Mouse (Mus musculus) embryonic facial prominence, embryonic 11.5 days (tissue): Measurements from ENCODE around the gene Gja5. TPM values are rescaled to one million over a fixed set of nuclear protein-coding genes. Genes with fewer than 3 reads are reported as not detected.

Experiments
- ATAC-seq: fragments of 200-750 bp; cut with Nextera tagmentation; replicated peaks from 2 replicates; pipeline ENCODE4 v1.8.0; 2017; ENCODE audit warnings: low read depth; ENCODE audit not compliant: insufficient number of reproducible peaks, low FRiP score, low TSS enrichment
- DNase-seq: peaks from one replicate; pipeline ENCODE4 v3.0.0-alpha.2; 2015; ENCODE audit warnings: low spot score
- H3K27ac ChIP-seq: fragments of 300-500 bp; sonication (generic); replicated peaks from 2 replicates; pipeline ENCODE4 v1.5.1; 2014; ENCODE audit warnings: mild to moderate bottlenecking, low read depth, low read length, control low read depth
- H3K27me3 ChIP-seq: fragments of 300-500 bp; sonication (generic); 2 replicates; pipeline ENCODE4 v1.6.1; 2014; ENCODE audit warnings: mild to moderate bottlenecking, low read length, moderate library complexity, mixed read lengths; ENCODE audit not compliant: control insufficient read depth, insufficient read depth
- H3K36me3 ChIP-seq: fragments of 300-500 bp; sonication (generic); replicated peaks from 2 replicates; pipeline ENCODE4 v1.6.1; 2014; ENCODE audit warnings: low read depth, mild to moderate bottlenecking, low read length, moderate library complexity, mixed read lengths; ENCODE audit not compliant: control insufficient read depth, insufficient read depth
- H3K4me1 ChIP-seq: fragments of 300-500 bp; sonication (generic); 2 replicates; pipeline ENCODE4 v1.6.1; 2014; ENCODE audit warnings: low read length, mixed read lengths; ENCODE audit not compliant: control insufficient read depth, insufficient read depth
- H3K4me2 ChIP-seq: fragments of 300-500 bp; sonication (generic); 2 replicates; pipeline ENCODE4 v1.6.1; 2014; ENCODE audit warnings: low read depth, mild to moderate bottlenecking, control low read depth, low read length, moderate library complexity
- H3K4me3 ChIP-seq: fragments of 300-500 bp; sonication (generic); 2 replicates; pipeline ENCODE4 v1.5.1; 2014; ENCODE audit warnings: low read depth, low read length, control low read depth
- H3K9ac ChIP-seq: fragments of 300-500 bp; sonication (generic); replicated peaks from 2 replicates; pipeline ENCODE4 v1.6.1; 2014; ENCODE audit warnings: mild to moderate bottlenecking, control low read depth, low read length
- H3K9me3 ChIP-seq: fragments of 300-500 bp; sonication (generic); replicated peaks from 2 replicates; pipeline ENCODE4 v1.6.1; 2016; ENCODE audit warnings: mild to moderate bottlenecking, low read length, inconsistent platforms, mixed read lengths; ENCODE audit not compliant: control insufficient read depth
- WGBS: fragments of 180-500 bp; shearing (Covaris S2); extraction: QIAGEN DNeasy Blood & Tissue Kit; methylation state at CpG from one replicate; pipeline ENCODE4 v1.1.7; 2014; 5-methylcytosine and 5-hydroxymethylcytosine counted together
- polyA plus RNA-seq: library from polyadenylated mRNA; unstranded; fragments of >200 nt; fragmentation: Nextera tagmentation; extraction: Ambion mirVana; gene quantifications from 2 replicates; pipeline ENCODE4 v1.2.1, GENCODE M21; 2014

Gene Gja5
- polyA plus RNA-seq, 1 experiment from 2014 or later: 3.0 TPM

DNA sequence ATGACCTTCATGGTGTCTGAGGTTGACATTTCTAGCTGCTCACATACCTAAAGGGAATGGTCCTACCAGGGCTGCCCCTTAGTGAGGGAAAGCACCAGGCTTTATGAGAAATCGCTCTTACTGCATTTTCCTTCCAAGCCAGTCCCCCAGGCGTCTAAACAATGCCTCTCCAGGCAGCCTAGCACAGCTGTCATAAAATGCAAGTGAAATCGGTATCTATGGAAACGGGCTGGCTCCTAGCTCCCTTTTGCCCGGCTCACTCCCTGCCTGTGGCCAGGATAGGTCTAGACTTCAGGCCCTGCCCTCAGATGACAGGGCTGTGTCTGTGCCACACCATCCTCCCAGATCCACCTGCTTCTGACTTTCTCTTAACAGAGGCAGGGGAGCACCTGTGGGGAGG is 33.1 kb downstream of the Gja5 start:
- no peak for DNase-seq

DNA sequence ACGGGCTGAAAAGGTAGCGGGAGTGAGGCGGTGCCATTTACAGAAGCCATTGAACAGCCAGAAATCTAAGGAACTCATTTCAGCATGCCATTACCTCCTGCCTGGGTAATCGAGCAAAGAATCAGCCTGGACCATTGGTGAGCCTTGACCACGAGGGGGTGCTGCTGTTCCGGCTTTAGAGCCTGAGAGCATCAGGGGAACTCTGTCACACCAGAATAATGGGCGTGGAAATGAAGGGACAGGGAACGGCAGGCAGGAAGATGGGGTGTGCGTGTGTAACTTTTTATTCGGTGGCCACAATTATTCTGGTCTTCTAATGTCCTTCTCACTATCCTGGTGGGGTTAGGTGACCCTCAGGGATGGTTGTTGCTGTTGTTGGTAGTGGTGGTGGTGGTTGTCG is 34.2 kb downstream of the Gja5 start:
- H3K4me3 ChIP-seq: 0 out of 2 replicates have a peak overlapping the region, but pooled peaks have one; percentile 10
- ATAC-seq: peak; percentile 69
- H3K9ac ChIP-seq: no peak overlapping the region
- H3K27me3 ChIP-seq: no peaks in the 10 kb centered on the region
- WGBS: 10% methylated on average over 11 of the region's 11 CpGs
- H3K36me3 ChIP-seq: no peaks in the 10 kb centered on the region
- no peaks in the 10 kb centered on the region for H3K4me1 ChIP-seq
- DNase-seq: peak; percentile 95
- peak overlapping the region; percentile 27 for H3K4me2 ChIP-seq
- no peaks in the 10 kb centered on the region for H3K9me3 ChIP-seq
- H3K27ac ChIP-seq: no peak overlapping the region

More for the DNA sequence above, 33.1 kb downstream of the Gja5 start:
- H3K9ac ChIP-seq: no peak overlapping the region
- H3K4me3 ChIP-seq: no peak overlapping the region
- no peaks in the 10 kb centered on the region for H3K27me3 ChIP-seq
- no peak overlapping the region for H3K4me2 ChIP-seq
- H3K9me3 ChIP-seq: no peaks in the 10 kb centered on the region
- H3K36me3 ChIP-seq: no peaks in the 10 kb centered on the region
- H3K27ac ChIP-seq: no peak overlapping the region
- 35% methylated on average over 5 of the region's 5 CpGs for WGBS
- peak; percentile 41; the same call in 1 of the 2 replicates for ATAC-seq
- no peaks in the 10 kb centered on the region for H3K4me1 ChIP-seq

DNA sequence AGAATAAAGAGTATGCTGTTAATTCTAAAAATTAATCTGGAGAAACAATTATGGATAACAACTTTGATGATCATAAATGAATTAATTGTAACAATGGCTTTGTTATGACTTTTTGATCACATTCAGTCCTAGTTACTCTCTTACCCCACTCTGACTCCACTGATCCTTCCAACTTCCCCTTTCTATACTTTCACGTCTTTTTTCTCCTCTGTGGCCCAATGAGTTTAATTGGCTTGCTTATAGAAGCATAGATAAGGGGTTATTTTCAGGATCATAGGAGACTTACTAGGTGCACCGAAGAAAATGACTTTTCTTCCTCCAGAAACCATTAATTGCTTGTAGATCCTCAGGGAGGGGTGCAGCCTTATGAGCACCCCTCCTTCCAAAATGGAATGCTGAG is 38.2 kb downstream of the Gja5 start:
- Histone ChIP-seq H3K4me2 (no peak overlapping the region), H3K36me3 (no peaks in the 10 kb centered on the region), H3K27me3 (no peaks in the 10 kb centered on the region), H3K4me3 (no peak overlapping the region), H3K9ac (no peak overlapping the region), H3K4me1 (no peaks in the 10 kb centered on the region), H3K27ac (no peak overlapping the region), H3K9me3 (no peaks in the 10 kb centered on the region)
- DNase-seq (no peak), ATAC-seq (no peak)
- 86% methylated on average over 2 of the region's 2 CpGs for WGBS

DNA sequence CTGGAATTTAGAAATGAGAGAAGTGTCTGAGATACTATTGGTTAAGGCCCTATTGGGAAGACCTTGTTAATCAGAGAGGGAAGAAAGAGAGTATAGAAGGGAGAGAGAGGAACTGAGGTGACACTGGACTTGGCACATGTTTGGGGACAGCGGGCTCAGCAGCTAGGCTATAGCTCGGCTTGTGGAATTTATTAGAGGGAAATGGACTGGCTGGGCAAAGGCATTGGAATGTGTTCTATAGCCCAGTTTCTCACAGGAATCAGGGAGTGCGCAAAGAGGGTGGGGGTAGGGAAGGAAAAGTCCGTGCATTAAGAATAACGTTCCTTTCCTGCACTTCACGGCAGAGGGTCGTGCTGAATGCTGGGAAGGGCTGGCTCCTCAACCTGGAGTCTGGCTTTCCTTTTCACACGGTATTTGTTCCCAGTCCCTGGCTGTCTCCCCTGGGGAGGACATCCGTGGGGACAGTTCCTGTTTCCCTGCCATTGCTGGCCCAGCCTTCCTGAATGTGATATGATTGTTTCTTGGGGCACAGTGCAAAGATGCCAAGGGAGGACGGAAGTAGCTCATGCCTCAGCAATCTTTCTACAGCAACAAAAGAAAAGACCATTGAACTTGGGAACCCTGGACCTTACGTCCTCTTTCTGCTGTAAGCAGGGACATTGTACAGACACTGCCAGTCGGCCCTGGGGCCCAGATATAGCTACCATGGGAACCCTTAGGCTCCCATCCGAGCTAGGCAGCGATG is 49.2 kb downstream of the Gja5 start:
- no peaks in the 10 kb centered on the region for H3K9me3 ChIP-seq
- WGBS: 50% methylated on average over 14 of the region's 14 CpGs

DNA sequence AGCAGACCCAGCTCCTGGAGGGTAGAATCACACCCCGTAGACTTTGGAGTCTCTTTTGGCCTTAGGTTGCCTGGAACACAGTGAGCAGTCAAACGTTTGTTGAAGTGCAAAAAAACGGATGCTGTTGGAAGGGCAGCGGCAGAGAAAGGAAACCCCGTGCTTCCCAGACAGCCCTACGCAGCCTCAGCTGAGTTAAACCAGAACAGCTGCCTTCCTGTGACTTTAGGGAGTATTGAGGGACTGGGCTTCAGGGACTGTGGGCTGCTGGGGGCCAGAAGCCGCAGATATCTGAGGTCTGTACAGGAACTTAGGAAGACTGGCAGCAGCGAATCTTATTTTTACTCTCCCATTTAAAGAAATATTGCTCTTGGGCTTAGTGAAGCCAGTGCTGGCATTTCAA is 56.1 kb downstream of the Gja5 start:
- Histone ChIP-seq H3K9me3 (no peaks in the 10 kb centered on the region), H3K4me2 (no peak overlapping the region), H3K4me3 (no peak overlapping the region), H3K27me3 (no peaks in the 10 kb centered on the region), H3K4me1 (no peaks in the 10 kb centered on the region), H3K27ac (no peak overlapping the region), H3K36me3 (no peaks in the 10 kb centered on the region), H3K9ac (no peak overlapping the region)
- 30% methylated on average over 8 of the region's 8 CpGs for WGBS
- ATAC-seq (no peak), DNase-seq (peak; percentile 35)

More for the DNA sequence above, 49.2 kb downstream of the Gja5 start:
- ATAC-seq (no peak), DNase-seq (no peak)
- Histone ChIP-seq H3K27ac (no peak overlapping the region), H3K36me3 (no peaks in the 10 kb centered on the region), H3K4me2 (no peak overlapping the region), H3K27me3 (no peaks in the 10 kb centered on the region), H3K9ac (no peak overlapping the region), H3K4me3 (no peak overlapping the region), H3K4me1 (no peaks in the 10 kb centered on the region)

DNA sequence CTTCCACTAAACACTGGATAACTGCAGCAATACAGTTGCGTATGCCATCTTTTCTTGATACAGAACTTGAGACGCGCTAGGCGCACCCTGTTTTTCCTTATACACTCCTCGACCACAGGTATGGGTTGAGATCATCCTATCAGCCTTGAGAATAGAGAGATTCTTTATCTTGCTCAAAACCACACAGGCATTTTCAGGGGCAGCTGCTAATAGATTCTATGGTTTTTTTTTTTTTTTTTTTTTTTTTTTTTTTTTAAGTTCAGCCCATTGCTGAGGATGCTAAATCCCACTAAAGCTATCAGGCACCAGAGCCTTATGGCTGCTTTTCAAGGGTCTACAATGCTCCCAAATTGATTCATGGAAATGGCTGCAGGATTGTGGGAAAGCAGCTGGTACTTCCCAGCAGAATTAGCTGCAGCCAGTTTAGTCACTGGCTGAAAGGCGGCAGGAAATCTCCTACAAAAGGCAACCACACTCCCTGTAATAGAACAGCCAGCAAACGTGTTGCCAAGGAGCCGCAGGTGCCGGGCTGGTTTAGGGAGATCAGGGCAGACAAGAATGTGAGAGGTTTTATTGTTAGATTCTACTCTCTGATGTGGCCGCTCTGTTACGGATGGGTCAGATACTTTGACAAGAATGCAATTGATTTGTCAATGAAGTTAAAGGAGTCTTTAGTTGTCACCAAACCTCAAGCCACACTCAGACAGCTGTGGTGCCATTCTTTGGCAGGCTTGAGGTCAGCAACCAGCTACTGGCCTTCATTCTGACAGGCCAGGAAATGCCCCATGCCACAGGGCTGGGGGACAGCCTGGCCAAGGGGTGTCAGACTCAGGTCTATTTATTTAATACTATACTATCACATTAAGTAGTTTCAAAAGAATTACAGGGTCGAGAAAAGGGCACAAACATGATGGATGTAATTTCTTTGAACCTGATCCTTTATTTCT is 58.9 kb downstream of the Gja5 start:
- Histone ChIP-seq H3K9me3 (no peaks in the 10 kb centered on the region), H3K27me3 (no peaks in the 10 kb centered on the region), H3K4me3 (no peak overlapping the region), H3K27ac (no peak overlapping the region), H3K9ac (no peak overlapping the region), H3K4me1 (no peaks in the 10 kb centered on the region), H3K36me3 (no peaks in the 10 kb centered on the region), H3K4me2 (no peak overlapping the region)
- WGBS: 71% methylated on average over 12 of the region's 12 CpGs
- ATAC-seq (no peak), DNase-seq (no peak)

DNA sequence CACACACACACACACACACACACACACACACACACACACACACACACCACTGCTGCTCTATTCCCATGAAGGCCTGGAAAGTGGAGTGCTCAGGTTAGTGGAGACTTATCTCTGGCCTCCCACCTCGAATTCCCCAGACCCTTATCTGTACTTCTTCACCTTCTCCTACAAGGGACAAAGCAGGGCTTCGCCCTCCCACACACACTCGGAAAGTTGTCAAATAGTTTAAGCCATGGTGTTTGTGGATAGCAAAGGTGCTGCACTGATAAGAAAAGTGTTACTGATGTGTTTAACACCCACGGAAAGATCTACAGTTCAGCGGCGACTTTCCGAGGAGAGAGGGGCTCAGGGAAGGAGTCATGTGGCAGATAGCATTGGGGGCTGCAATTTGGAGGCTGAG is 66.5 kb downstream of the Gja5 start:
- H3K4me1 ChIP-seq: no peaks in the 10 kb centered on the region
- WGBS: 71% methylated on average over 7 of the region's 7 CpGs
- no peak for DNase-seq

DNA sequence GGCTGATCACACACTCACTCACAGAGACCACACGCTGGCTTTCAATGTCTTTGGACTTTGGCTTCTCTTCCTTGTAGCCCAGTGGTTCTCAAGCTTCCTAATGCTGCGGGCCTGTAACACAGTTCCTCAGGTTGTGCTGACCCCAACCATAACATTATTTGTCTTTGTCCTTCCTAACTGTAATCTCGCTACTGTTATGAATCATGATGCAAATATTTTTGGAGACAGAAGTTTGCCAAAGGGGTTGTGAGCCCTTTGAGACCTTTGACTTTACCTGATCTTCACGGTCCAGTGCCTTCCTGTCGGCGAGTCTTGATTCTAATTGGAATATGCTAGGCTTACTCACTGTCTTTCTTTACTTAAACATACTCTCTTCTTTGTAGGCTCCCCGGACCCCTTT is 70.0 kb downstream of the Gja5 start:
- no peak for DNase-seq
- ATAC-seq: no peak
- no peak overlapping the region for H3K4me3 ChIP-seq
- H3K9me3 ChIP-seq: no peaks in the 10 kb centered on the region
- H3K27ac ChIP-seq: no peak overlapping the region
- WGBS: 86% methylated on average over 7 of the region's 7 CpGs
- H3K4me2 ChIP-seq: no peak overlapping the region
- H3K36me3 ChIP-seq: no peaks in the 10 kb centered on the region
- H3K4me1 ChIP-seq: no peaks in the 10 kb centered on the region
- no peak overlapping the region for H3K9ac ChIP-seq
- no peaks in the 10 kb centered on the region for H3K27me3 ChIP-seq

More for the DNA sequence above, 66.5 kb downstream of the Gja5 start:
- ATAC-seq: no peak
- H3K4me3 ChIP-seq: no peak overlapping the region
- H3K9ac ChIP-seq: no peak overlapping the region
- no peaks in the 10 kb centered on the region for H3K36me3 ChIP-seq
- H3K9me3 ChIP-seq: no peaks in the 10 kb centered on the region
- no peaks in the 10 kb centered on the region for H3K27me3 ChIP-seq
- no peak overlapping the region for H3K4me2 ChIP-seq
- H3K27ac ChIP-seq: no peak overlapping the region
